Mouse (Mus musculus) adrenal gland, postnatal 36 days (tissue): Measurements from ENCODE around the gene Prep. TPM values are rescaled to one million over a fixed set of nuclear protein-coding genes. Genes with fewer than 3 reads are reported as not detected.
A peak's percentile ranks its signal among the peaks of the same experiment; 100 is the strongest.

Experiments used
- DNase-seq, 2 experiments: peaks; one replicate each; pipeline ENCODE4 v3.0.0; 2021; ENCODE audit warnings: mixed read lengths in 1 of 2
- microRNA-seq: library from miRNA; unstranded; fragments of <30 nt; microRNA quantifications from one replicate; pipeline ENCODE4 v1.2.0, GENCODE M21; 2021
- total RNA-seq, 2 experiments: library from RNA; stranded (reverse); gene quantifications; 2 replicates each; pipeline ENCODE4 v1.2.3; 2021

Prep gene
- total RNA-seq, 2 experiments from 2014 or later, result 20.6 to 26.0 TPM

- no peak for DNase-seq
Measured at GRCm38 (mm10) chr10:45181344-45181743, 114.3 kb downstream of the Prep start.

- DNase-seq, result no peak
Measured at GRCm38 (mm10) chr10:45185457-45185856, 118.5 kb downstream of the Prep start.

- DNase-seq, result no peak
Measured at GRCm38 (mm10) chr10:45193330-45194310, 126.6 kb downstream of the Prep start.

- no peak for DNase-seq
Measured at GRCm38 (mm10) chr10:45194531-45194930, 127.5 kb downstream of the Prep start.

GRCm38 (mm10) chr10:45204582-45204981 is 137.6 kb downstream of the Prep start:
- DNase-seq, result no peak

GRCm38 (mm10) chr10:45210201-45210600 is 143.2 kb downstream of the Prep start:
- peak in 1 of 2 experiments; percentile 15 for DNase-seq

- DNase-seq, result no peak
Measured at GRCm38 (mm10) chr10:45216676-45217075, 149.7 kb downstream of the Prep start.

Small RNA genes lying within 50 kb of the gene (microRNA-seq; reads per million reads assigned to microRNA genes)
- gene Gm23766, result not detected

Other genes with a start within 250 kb of the Prep start
- gene Popdc3, start 110.9 kb downstream of the Prep start, total RNA-seq, result under 1 TPM; 0.23 to 0.82 TPM